Mouse (Mus musculus) granulocyte monocyte progenitor cell, adult 5-6 weeks (primary cell): ENCODE results near the gene Ncbp3. TPM values are rescaled to one million over a fixed set of nuclear protein-coding genes. Genes with fewer than 3 reads are reported as not detected.
"Not testable (repeated sequence)": the region's sequence is repeated elsewhere in the genome, so short reads cannot be mapped to it uniquely, and the experiment has no call there.

Experiments
- ATAC-seq: replicated peaks from 2 replicates; pipeline ENCODE4 v1.8.0; 2016; ENCODE audit warnings: mild to moderate bottlenecking, moderate TSS enrichment, inconsistent platforms; ENCODE audit not compliant: poor library complexity, severe bottlenecking
- total RNA-seq, 2 experiments: library from RNA; stranded (forward) in 1 of 2; stranded (reverse) in 1 of 2; fragments of 200-712, 200-1000 nt in 1 of 2; fragments of >200 nt in 1 of 2; fragmentation: Nextera tagmentation in 1 of 2; gene quantifications; 2 replicates each; pipeline ENCODE4 v1.2.3; 2014 to 2017

Gene Ncbp3
- total RNA-seq, 2 experiments from 2014 or later = 10.1 to 12.6 TPM

DNA sequence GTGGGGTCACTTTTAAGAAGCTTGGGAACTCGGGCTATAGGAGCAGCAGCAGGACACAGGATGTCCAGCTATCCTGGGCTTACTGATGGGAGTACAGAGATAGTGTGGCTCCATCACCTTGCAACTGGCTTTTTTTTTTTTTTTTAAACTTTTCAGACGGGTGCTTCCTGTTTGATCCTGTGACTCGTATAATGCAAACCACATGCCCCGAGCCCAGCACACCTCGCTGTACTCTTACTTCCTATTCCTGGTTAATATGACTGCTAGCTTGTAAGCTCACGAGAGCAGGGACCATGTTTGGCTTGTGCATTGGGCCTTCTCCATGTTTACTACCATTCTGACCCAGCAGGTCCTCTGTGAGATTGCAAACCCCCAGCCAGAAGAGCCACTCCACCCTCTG lies 36.7 kb downstream of the Ncbp3 start:
- ATAC-seq = peak; percentile 88

DNA sequence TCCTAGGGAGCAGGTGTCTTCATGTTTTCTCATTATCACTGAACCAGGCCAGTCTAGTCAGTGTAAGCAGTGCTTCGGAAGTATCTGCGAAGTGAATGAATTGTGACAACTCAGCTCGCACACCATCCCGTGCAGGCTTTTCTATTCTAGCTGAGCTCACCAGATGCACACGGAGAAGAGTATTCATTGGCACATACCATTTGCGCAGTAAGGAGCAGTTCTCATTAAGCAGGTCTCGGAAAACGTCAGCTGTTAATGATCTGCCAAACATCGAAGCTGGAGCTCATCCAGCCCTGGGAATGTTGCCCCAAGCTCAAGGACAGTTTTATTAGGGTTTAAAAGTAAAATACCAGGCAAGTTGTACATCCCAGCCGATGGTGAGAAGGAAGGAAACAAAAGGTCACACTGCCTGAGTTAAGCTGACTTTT lies 37.2 kb downstream of the Ncbp3 start:
- no peak for ATAC-seq

DNA sequence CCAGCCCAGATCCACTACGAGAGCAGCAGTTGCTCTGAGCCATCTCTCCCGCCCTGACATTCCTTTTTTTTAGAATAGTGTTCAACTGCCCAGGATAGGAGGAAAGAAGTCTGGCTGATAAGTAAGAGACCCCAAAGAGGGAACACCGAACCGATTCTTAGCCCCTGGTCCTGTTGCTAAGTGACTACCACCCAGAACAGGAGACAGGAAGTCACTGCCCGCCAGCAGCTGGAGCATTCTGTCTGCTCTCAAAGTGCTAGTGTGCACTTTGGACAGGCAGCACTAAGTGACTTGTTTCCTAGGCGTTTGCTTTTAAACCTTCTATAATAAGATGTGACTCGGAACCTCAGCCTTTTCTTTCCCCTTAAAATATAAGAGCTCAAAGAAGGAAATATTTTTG lies 37.8 kb downstream of the Ncbp3 start:
- 0 out of 2 replicates have a peak, but pooled peaks have one; percentile 24 for ATAC-seq

DNA sequence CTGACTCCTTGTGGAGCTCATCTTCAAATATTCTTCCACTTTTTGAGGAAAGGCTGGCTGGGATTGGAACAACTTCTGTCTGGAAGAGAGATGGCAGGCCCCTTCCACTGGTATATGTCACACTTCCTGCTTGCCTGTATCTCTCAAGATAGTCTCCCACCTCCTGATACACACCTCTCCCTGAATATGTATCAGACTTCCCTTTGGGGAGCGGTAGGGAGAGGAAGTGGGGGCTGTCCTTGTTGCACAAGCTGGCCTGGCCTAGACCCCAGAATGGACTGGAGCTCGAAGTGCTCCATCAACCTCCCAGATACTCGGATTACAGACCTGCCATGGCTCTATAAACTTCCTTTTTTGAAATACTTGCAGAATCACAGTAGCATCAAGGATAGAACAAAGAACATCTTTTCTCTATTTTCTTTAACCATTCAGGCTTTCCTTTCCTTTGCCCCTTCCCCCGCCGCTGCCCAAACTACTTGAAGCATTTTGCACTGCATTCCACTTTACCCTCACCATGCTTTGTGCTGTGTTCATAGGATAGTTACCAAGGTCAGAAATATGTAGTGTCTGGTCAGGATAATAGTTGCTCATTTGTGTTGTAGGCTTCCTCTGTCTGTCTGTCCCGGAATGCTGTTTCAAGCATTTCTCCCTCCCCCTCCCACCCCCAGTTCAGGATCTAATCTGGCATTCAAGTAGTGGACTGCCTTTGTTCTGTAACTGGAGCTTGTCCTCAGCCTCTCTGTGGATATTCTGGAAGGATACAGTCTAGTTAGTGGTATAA lies 40.3 kb downstream of the Ncbp3 start:
- peak; percentile 62 for ATAC-seq

DNA sequence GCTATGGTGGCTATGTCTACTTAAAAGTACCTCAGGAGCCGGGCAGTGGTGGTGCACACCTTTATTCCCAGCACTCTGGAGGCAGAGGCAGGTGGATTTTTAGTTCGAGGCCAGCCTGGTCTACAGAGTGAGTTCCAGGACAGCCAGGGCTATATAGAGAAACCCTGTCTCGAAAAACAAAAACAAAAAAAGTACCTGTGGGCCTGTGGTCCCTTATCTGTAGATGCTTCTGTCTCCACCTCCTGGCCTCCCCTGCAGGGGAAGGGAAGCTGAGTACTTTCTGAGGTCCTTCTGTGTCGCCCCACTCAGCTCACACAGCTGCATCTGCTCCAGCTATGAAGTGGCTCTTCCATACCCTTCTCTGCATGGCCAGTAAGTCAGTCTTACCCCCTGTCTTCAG lies 42.7 kb downstream of the Ncbp3 start, which contains the start of gene Itgae:
TSS of gene Itgae (plus strand) at position 301 of the 400 bp plus-strand sequence.
- no peak for ATAC-seq

DNA sequence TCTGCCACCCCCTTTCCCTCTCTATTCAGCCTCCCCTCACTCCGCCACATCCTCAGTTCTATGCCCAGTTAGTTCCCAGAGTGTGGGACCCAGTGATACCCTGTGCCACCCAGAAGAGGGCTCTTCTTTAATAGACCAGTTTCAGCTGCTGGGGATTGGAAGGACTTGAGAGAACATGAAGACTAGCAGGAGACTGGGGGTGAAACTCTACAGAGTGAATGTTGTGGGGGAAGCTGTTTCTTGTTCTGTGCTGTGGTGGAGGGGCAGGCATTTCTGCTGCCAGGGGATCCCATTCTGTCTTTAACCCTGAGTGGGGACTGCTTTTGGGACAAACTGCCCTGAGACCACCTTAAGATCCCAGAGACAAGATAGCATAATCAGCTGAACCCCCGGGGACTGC lies 43.2 kb downstream of the Ncbp3 start:
- ATAC-seq = no peak

DNA sequence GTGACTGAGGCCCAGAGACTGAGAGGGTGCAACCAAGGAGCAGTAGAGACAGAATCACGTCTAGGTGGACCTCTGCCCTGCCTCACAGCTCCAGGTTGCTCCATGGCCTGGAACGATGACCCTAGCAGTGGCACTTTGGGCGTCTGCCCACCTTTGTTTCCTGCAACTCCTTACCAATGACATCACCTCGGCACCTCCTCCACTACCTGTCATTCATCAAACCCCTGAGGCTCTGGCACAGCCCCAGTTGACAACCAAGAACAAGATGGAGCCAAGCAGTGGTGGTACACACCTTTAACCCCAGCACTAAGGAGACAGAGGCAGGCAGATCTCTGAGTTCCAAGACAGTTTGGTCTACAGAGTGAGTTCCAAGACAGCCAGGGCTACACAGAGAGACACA lies 44.5 kb downstream of the Ncbp3 start:
- ATAC-seq = no peak

DNA sequence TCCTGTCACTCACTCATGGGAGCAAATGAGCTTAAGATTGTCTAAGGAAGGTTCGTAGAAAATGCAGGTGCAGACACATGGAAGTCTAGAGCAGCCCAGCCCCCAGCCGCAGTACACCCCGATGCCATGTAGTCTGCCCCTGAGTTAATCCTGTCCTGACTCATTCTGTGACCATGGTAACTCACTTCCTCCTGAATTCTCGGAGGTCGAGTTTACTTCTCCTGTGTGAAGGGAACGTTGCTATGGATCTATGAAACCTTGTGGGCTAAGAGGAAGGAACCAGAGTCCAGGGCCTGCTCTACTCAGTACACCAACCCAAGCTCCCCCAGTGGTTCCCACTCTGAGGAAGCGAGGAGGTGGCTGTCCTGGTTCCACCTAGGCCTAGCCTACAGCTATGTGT lies 45.3 kb downstream of the Ncbp3 start:
- peak; percentile 88 for ATAC-seq

DNA sequence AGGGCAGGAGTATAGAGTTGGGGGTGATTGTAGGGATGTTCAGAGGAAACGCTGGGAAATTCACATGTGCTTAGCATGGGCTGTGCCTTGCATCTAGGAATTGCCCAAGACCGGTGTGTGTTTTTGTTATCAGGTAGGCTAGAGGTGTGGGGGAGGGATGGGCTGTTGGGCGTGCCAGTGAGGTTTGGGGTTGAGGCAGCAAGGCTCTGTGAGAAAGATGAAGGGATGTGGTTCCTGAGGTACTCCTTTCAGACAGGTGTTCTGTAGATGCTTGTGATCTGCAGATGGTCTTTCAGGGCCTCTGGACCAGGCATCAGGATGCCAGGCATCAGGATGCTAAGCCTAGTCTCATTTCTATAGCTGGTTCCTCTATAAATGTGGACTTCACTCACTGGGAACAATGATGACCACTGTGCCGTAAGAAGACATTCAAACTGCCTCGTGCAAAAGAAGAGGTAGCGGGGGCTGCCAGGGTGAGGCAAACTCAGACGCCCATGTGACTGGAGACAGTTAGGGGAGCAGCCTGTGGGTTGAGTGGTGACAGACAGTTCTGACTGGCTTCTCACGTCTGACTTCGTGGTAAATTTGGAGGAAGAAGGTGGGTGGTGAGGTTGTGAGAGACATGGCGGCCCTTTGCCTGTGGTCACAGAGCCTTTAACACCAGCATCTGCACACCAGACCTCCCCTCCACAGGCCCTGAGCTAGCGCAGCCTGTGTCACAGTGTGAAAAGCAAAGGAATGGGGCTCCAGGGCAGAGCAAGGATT lies 46.8 kb downstream of the Ncbp3 start:
- peak; percentile 28 for ATAC-seq

DNA sequence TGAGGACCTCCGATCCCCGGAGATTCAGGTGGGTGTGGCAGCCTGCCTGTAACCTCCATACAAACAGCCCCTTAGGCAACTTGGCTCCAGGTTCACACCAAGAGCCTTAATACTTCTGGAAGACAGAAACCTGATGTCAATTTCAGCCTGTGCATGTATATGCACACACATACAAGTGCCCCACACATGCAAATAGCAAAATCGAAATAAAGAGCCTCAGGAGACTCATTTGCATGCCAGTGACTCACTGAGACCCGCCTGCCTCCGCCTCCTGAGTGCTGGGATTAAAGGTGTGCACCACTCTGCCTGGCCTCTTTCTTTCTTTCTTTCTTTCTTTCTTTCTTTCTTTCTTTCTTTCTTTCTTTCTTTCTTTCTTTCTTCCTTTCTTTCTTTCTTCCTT lies 51.3 kb downstream of the Ncbp3 start:
- ATAC-seq = no peak

DNA sequence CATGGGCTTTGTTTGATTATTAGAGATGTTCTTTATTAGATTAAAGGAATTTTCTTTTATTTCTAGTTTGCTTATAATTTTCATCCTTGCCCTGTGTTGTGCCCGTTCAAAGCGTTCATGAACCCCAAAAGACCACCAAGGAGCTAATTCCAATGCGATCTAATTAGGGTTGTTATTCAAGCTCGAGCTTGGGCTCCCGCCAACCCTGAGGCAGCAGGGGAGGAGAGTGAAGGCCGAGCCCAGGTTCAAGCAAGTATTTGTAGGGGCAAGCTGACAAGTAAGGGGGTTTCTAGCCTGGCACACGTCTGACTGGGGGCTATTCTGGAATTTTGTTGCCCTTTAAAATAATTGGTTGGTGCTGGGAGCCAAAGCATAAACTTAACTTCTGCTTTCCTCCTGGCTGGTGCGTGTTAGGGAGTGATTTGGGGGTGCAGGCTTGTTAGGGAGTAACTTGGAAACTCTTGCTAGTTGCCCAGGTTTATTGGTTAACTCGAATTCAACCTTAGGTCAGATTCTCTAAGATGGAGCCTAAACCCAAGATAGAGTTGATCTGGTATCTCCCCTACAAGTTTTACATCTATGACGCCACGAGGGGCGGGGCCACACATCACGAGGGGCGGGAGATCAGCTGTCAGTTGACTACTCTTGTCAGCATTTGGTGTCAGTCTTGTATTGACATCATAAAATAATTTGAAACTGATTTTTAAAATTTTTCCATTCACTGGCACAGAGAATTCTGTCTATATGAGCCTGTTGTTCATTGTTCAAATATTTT lies 52.6 kb downstream of the Ncbp3 start:
- no peak for ATAC-seq

DNA sequence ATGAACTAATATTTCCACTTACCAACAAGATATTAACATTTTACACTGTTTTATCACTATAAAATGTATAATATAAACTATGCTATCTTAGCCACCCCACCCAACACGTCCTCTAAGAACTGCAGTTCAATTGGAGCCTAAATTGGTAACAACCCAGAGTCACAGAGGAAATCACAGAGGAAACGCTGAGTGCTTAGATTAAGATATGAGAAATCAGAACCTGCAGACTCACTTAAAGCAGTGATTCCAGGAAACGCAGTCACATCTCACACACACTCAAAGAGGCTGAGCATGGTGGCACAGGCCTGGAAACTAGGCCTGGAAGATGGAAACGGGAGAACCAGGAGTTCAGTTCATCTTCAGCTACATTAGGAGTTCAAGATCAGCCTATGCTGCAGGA lies 53.7 kb downstream of the Ncbp3 start:
- no peak for ATAC-seq

DNA sequence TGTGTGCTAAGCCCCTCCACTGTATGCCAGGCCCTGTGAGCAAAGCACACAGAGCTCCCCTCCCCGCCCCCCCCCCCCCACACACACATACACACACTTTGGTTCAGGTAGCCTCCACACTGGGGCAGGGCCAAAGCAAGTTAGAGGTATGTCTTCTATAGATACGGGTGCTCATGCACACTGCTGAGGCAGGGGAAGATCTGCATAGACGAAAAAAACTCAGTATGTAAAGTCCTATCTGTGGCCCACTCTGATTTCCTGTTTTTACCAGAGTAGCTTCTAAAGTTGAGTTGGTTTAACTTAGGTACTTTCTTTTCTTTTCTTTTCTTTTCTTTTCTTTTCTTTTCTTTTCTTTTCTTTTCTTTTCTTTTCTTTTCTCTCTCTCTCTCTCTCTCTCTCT lies 57.7 kb downstream of the Ncbp3 start:
- ATAC-seq = no peak

DNA sequence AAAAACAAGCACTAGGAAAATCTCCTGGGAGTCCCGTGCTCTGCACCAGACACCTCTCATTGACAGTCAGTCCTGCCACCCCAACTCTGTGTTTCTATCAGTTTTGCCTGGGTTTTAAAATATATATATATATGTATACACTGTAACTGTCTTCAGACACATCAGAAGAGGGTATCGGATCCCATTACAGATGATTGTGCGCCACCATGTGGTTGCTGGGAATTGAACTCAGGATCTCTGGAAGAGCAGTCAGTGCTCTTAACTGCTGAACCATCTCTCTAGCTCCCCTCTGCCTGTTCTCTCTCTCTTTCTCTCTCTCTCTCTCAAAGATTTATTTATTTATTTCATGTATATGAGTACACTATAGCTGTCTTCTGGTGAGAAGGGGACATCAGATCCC lies 59.8 kb downstream of the Ncbp3 start:
- ATAC-seq = not testable (repeated sequence)

DNA sequence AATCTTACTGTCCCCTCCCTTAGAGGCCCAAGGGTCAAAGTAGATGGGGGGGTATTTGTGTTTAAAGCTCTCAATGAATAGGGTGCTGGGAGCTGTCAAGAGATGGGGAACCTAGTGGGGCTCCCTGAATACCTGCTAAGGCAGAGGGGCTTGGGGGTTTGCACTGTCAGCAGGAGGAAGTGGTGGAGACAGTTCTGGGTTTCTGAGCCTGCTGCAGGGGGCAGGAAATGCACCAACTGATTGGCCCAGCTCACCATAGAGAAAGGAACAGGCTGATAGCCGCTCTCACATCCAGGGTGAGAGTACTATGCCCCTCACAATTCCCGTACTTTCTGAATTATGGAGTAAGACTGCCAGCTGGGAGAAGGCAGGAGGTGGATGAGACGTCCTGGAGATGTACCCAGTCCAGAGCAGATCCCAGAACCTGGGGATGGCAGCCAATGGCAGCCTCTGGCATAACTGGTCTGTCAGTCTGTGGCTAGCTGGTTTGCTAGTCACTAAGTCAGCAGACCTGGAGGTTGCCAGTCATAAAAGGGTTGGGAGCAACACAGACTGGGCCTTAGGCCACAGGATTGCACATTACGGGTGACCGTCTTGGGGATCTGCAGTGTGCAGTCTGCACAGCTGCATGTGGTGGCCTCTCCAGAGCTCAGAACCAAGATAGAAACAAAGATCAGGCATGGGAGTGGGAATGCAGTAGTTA lies 60.8 kb downstream of the Ncbp3 start:
- peak; percentile 74 for ATAC-seq

DNA sequence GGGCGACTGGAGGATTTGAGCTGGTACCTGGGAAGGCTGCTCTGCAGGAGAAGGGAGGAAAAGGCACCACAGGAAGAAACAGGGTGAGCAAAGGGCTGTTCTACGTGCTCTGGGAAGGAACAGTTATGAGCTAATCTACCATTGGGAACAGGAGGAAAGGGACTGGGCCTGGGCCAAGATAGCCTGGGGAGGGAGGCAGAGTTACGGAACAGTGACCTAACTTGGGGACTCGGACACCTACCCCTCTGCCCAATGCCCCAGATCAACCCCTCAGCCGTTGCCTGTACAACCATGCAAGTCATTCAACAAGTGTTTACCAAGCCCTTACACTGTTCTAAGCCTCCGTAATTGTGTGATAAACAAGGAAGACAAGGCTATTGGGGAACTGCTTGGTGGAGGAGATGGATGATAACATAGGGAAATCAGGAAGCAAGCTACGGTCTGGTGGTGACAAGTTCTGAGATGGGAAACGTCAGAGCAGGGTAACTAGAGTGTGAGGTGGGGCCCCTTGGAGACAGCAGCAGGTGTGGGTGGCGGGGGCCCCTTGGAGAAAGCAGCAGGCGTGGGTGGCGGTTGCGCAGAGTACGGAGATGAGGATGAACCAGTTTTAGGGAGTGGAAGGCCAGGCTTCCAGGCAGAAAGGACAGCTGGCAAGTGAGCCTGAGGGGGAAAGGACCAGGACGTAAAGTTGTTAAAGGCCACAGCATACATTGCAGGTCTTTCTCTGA lies 61.5 kb downstream of the Ncbp3 start:
- peak; percentile 29 for ATAC-seq

DNA sequence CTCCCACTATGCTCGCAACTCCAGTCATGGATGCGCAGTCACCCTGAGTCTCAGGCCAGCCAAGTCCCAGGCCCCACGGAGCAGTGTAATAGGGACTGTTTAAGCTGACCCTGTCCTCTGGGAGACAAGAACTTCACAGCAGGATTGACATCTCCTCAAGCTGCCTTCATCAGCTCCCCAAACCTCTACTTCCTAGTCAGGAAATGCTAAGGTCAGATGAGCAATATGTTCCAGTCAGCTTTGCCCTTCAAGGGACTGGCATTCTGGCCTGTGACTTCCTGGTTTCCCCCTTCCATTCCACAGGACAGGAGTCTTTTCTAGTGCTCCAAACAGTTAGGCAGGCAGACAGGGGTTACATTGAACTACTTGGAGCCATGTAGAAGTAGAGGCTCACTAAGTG lies 62.4 kb downstream of the Ncbp3 start:
- no peak for ATAC-seq

DNA sequence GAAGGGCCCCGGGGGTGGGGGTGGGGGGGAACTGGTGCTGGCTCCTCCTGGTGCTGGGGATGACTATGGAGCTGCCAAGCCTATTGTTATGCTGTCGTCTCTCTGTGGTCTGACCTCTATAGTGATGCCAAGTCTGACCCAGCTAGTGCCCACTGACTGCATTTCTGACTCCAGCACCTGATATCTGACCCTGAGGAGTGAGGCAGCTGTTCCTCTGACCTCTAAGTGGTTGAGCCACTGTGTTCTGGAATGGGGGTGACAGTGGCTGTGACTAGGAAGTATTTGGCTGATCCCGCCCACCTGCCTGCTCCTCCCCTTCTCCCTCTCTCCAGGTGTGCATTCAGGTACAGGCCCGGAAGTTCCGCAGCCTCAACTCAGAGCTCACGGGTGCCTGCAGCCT lies 63.8 kb downstream of the Ncbp3 start:
- no peak for ATAC-seq

DNA sequence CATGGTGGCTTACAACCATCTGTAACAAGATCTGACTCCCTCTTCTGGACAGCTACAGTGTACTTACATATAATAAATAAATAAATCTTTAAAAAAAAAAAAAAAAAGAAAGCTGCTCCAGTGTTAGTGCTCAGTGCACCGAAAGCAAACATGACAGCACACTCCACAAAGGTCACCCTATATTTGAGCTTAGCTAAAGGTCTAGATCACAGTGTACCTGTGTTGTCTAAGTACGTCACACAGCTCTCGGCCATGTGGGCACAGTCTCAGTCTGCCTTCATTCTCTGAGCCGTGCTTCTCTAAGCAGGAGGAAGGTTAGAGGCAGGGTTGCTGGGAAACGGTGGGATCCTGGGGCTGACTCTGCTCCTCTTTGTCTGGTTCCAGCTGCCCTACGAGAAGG lies 78.9 kb downstream of the Ncbp3 start:
- ATAC-seq = no peak

DNA sequence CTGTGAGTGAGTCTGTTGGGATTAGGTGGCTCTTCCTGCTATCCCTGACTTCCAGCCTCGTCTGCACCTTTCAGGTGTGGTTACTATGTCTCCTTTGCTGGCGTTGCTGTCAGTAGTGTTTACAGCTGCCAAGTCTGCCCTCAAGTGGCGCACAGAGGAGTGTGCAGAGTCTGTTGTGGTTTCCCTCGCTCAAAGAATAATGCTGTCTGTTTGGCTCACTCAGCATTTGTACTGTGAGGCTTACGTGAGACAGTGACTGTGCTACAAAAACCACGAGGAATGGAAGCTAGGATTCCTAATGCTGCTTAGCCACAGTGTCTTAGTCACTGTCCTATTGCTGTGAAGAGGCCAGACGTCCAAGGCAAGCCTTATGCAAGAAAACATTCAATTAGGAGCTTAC lies 83.4 kb downstream of the Ncbp3 start:
- peak; percentile 31; the same call in 1 of the 2 replicates for ATAC-seq
